Mouse (Mus musculus): ENCODE results near the gene Gm813.

Gm813 gene

DNA sequence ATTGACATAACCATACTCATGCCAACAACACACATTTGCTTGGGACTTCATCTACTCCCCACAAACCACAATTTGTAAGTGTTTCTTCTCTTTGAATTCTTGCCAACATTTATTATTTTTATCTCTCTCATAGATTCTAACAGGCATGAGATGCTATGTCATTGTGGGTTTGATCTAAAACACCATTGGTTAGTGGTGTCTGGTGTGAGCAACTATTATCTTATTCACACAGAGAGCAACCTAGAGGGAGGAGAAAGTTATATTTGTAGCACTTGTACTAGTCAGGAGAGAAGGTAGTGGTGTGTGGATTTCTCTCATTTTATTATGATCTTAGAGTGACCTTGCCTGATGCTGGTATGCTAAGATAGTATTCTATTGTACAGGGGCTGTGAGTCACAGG lies 12.1 kb downstream of the Gm813 start:
- DNase-seq (ENCODE audit: low read depth, low spot score): no peak

DNA sequence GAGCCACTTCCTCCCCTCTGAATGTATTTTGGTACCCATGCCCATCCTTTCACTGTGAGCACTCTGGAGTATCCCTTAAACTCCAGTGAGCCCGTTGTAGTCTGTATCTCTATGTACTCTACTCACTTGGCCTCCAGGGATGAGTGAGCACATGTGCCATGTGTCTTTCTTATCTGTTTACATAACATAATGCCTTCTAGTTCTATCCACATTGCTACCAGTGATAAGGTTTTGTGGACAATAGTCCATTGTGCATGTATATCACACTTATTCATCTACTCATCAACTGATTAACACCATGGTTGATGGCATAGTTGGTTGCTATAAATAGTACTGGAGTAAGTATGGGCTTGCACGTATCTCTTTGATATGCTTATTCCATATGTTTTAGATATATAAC lies 12.9 kb downstream of the Gm813 start:
- DNase-seq (ENCODE audit: low read depth, low spot score): no peak

DNA sequence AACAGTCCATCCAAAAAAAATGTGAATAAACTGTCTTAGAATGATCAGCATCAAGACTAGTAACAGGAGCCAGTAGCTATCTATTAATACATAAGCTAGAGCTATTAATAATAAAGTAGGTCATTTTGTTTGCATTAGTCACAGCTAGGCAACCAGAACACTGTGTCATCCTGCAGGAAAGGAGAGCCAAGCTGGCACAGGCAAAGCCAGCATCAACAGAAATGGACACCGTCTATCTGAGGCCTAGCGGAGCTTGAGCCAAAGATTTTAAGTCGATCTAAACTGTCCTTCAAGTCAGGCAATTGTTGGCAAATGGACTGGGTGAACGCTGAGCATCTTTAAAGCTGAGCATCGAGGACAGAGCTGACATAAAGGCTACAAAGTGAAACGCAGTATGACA lies 15.9 kb downstream of the Gm813 start:
- no peak for DNase-seq (ENCODE audit: low read depth, low spot score)

DNA sequence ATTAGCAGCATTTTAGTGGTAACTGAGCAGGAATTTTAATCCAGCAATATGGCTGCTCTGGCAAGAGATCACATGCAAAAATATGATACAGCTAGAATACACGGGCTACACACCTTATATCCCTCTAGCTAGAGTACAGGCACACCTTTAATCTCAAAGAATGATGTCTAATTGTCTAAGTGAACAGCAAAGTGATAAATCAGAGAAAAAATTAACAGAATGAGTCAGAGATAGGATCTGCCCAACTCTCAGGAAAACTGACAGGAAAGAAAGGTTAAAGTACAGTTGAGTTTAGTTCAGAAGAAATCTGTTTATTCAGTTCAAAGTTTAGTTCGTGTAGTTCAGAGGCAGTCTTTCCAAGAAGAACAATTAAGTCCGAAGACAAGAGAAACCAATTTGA lies 25.5 kb downstream of the Gm813 start:
- no peak for DNase-seq (ENCODE audit: low read depth, low spot score)

DNA sequence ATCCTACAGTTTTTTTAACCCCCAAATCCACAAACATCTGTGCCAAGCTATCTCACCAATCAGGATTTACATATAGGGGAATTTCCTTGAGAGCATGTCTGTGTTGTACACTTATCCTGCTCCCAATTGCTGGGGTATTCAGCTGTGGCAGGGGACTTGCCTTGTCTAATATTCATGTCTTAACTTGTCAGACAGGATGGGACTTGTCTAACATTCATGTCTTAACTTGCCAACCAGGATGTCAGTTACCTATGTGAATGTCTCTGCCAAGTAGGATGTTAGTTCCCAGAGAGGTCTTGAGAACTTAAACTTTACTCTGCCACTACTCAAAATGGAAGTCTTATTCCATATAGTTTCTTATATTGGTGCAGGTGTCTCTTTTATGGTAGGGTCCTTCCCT lies 27.3 kb downstream of the Gm813 start:
- no peak for DNase-seq (ENCODE audit: low read depth, low spot score)

DNA sequence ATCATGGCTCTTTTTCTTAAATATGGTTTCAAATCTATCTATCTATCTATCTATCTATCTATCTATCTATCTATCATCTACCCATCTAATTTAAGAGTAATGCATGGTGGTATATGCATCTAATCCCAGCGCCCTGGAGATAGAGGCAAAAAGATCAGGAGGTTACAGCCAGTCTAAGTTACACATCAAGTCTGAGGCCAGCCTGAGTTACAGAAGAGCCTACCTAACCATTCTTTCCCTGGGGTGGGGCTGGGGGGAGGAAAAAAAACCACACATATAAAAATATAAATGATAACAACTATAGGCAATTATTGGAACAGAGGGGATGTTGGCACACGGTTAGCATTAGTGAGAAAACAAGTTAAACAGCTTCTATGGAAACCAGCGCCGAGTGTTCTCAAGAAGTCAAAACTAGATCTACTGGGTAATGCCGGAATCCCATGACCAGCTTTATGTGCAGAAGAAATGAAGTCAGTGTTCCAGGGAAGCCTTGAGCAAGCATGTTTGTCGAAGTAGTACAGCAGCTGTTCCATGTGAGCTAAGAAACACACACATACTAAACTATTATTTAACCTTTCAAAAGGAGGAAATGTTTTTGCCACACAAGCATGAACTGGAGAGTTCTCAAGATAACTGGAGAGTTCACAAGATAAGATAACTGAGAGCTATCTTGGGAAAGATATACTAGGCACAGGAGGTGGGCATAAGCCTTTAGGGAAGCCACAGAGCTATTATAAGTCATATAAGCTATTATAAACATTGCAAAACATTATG lies 42.6 kb downstream of the Gm813 start:
- no peak for DNase-seq (ENCODE audit: low read depth, low spot score)

DNA sequence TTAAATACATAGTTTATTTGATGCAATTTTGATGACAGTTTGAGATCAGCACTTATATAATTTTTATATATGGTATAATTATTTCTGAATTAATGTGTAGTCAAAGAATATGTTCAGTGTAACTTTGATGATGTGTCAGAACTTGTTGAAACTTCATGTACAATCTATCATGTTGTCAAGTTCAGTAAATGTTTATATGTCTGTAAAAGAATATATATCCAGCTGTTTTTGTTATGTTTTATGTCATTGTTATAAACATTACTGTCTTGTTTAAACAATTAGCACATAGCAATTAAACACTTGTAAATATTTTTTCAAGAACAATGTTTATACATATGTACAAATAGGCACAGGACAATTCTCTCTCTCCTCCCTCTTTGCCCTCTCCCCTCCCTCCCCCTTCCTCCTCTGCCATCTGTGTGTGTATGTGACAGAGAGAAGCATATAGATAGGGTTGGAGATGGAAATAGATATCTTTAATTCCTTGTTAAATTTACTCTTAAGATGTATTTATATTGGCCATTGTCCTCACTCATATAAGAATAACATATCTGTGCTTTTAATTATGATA lies 46.0 kb downstream of the Gm813 start:
- DNase-seq (ENCODE audit: low read depth, low spot score): no peak
